Mouse (Mus musculus) lung, embryonic 16.5 days (tissue): ENCODE measurements around the gene Pex26. TPM values are rescaled to one million over a fixed set of nuclear protein-coding genes. Genes with fewer than 3 reads are reported as not detected.

Experiments
- ATAC-seq: fragments of 200-750 bp; cut with Nextera tagmentation; 2 replicates; pipeline ENCODE4 v1.8.0; 2017; ENCODE audit warnings: low read depth, mild to moderate bottlenecking, moderate library complexity
- H3K27ac ChIP-seq: fragments of 300-500 bp; sonication (generic); 2 replicates; pipeline ENCODE4 v1.5.1; 2014; ENCODE audit warnings: mild to moderate bottlenecking, control low read depth, low read length
- H3K27me3 ChIP-seq: fragments of 300-500 bp; sonication (generic); 2 replicates; pipeline ENCODE4 v1.6.1; 2014; ENCODE audit warnings: low read depth, low read length, mixed read lengths; ENCODE audit not compliant: control insufficient read depth, insufficient read depth
- H3K36me3 ChIP-seq: fragments of 300-500 bp; sonication (generic); 2 replicates; pipeline ENCODE4 v1.6.1; 2014; ENCODE audit warnings: low read length; ENCODE audit not compliant: control insufficient read depth, insufficient read depth
- H3K4me1 ChIP-seq: fragments of 300-500 bp; sonication (generic); replicated peaks from 2 replicates; pipeline ENCODE4 v1.6.1; 2014; ENCODE audit warnings: low read length, mixed read lengths; ENCODE audit not compliant: control insufficient read depth, insufficient read depth
- H3K4me2 ChIP-seq: fragments of 300-500 bp; sonication (generic); 2 replicates; pipeline ENCODE4 v1.6.1; 2014; ENCODE audit warnings: low read depth, low read length, control low read depth
- H3K4me3 ChIP-seq: fragments of 300-500 bp; sonication (generic); 2 replicates; pipeline ENCODE4 v1.5.1; 2014; ENCODE audit warnings: mild to moderate bottlenecking, low read length, control low read depth
- H3K9ac ChIP-seq: fragments of 300-500 bp; sonication (generic); 2 replicates; pipeline ENCODE4 v1.6.1; 2014; ENCODE audit warnings: low read length, control low read depth
- H3K9me3 ChIP-seq: fragments of 300-500 bp; sonication (generic); 2 replicates; pipeline ENCODE4 v1.6.1; 2016; ENCODE audit warnings: low read length; ENCODE audit not compliant: control insufficient read depth
- WGBS: fragments of 180-500 bp; shearing (Covaris S2); extraction: QIAGEN DNeasy Blood & Tissue Kit; methylation state at CpG from one replicate; pipeline ENCODE4 v1.1.7; 2014; 5-methylcytosine and 5-hydroxymethylcytosine counted together
- polyA plus RNA-seq: library from polyadenylated mRNA; unstranded; fragments of >200 nt; fragmentation: Nextera tagmentation; extraction: Ambion mirVana; gene quantifications from 2 replicates; pipeline ENCODE4 v1.2.1, GENCODE M21; 2015

The Pex26 gene
- polyA plus RNA-seq: 15.6 and 17.6 TPM in 2 replicates

DNA sequence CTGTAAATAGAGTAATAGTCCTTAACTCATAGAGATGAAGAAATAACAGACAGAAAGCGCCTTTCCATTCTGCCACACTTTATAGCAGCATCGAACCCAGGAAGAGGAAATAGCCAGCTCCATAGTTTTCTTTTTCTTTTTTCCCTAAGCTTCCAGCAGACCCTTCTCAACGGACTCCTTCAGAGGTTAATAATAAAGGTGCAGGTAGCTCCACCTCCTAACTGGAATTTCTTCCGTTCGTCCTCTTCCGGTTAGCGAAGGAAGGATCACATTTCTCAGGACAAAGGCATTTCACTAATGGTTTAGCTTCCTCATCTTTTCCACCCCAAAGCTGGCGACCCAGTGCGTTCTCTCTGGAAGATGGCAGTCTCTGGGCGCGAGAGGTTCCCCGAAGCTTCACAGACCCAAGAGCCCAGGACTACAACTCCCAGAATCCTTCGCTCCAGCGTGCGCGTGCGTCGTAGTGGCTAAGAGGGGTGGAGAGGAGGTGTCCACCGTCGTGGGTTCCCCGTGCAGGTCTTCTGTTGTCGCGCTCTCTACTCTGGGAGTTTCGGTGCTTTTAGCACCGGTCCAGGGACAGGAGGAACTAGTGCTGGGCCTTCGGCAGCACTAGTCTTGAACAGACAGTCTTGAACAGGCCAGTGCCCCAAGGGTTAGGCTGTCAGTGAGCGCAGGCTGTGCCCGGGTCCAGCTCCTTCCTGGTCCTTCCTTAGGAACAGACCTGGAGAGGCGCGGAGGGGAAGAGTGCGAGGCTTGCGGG, at the start of gene Pex26:
Gene Pex26, plus strand, starts transcription at position 254 of the 760 bp plus-strand sequence.
- Histone ChIP-seq H3K4me3 (peak within 1 kb of the TSS; percentile 77), H3K27ac (peak within 1 kb of the TSS; percentile 91), H3K4me1 (peaks cover 9% of the 10 kb centered on the region), H3K4me2 (peak within 1 kb of the TSS; percentile 61), H3K9me3 (no peaks in the 10 kb centered on the region), H3K9ac (peak within 1 kb of the TSS; percentile 79), H3K36me3 (peaks cover 5% of the 10 kb centered on the region; the same call in 1 of the 2 replicates), H3K27me3 (no peaks in the 10 kb centered on the region)
- ATAC-seq: peak; percentile 79
- WGBS: 1% methylated on average over 32 of the region's 32 CpGs

- 61% methylated on average over 3 of the region's 3 CpGs for WGBS
- Histone ChIP-seq H3K4me2 (no peak overlapping the region), H3K27me3 (peaks cover 30% of the 10 kb centered on the region), H3K27ac (no peak overlapping the region), H3K36me3 (no peaks in the 10 kb centered on the region), H3K9ac (no peak overlapping the region), H3K9me3 (no peaks in the 10 kb centered on the region), H3K4me1 (peaks cover 6% of the 10 kb centered on the region), H3K4me3 (no peak overlapping the region)
- ATAC-seq: no peak
These were observed 49.2 kb upstream of the Pex26 start for GRCm38 (mm10) chr6:121134249-121134648.

- Histone ChIP-seq H3K9me3 (no peaks in the 10 kb centered on the region), H3K4me1 (peaks cover 6% of the 10 kb centered on the region), H3K4me2 (no peak overlapping the region), H3K36me3 (no peaks in the 10 kb centered on the region), H3K9ac (no peak overlapping the region), H3K4me3 (no peak overlapping the region), H3K27me3 (peaks cover 27% of the 10 kb centered on the region), H3K27ac (no peak overlapping the region)
- ATAC-seq: no peak
- 58% methylated on average over 5 of the region's 5 CpGs for WGBS
These were observed 48.6 kb upstream of the Pex26 start for GRCm38 (mm10) chr6:121134884-121135283.

GRCm38 (mm10) chr6:121137222-121137621, 46.2 kb upstream of the Pex26 start:
- no peaks in the 10 kb centered on the region for H3K36me3 ChIP-seq
- WGBS: 59% methylated on average over 6 of the region's 6 CpGs
- H3K9me3 ChIP-seq: no peaks in the 10 kb centered on the region
- no peak overlapping the region for H3K4me3 ChIP-seq
- no peak overlapping the region for H3K9ac ChIP-seq
- no peak overlapping the region for H3K27ac ChIP-seq
- no peaks in the 10 kb centered on the region; the same call in 1 of the 2 replicates for H3K4me1 ChIP-seq
- H3K4me2 ChIP-seq: no peak overlapping the region
- H3K27me3 ChIP-seq: peaks cover 17% of the 10 kb centered on the region
- no peak for ATAC-seq

DNA sequence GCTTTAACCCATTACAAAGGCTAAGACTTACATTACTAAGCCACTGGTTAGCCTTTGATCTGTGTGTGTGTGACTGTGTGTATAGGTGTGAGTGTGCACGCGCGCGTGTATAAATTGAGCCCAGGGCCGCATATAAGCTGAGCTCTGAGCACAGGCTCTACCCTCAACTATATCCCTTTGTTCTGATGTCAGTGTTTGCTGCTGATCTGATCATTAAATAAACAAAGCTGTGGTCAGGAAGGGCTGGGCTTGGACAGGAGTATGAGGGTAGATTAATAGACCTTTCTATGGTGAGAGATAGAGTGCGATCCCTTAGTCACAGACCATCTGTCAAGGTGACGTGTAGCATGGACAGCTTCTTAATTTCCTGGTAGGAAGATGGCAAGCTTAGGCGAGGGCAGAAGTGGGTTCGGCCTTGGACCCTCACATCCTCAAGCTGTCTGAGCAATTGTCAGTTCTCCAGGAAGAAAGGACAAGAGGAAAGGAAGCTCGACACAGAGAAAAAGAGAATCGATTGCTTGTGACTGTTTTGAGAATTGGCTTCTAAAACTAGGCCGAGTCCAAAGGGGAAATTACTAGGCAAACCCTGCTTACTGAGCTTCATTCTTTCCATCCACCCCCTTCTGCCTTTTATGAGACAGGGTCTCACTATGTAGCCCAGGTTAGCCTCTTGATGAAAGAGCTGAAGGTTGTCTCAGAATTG, 45.0 kb upstream of the Pex26 start:
- H3K4me3 ChIP-seq: no peak overlapping the region
- no peak overlapping the region for H3K9ac ChIP-seq
- H3K36me3 ChIP-seq: no peaks in the 10 kb centered on the region
- no peak overlapping the region for H3K27ac ChIP-seq
- peaks cover 3% of the 10 kb centered on the region; the same call in 1 of the 2 replicates for H3K4me1 ChIP-seq
- peak; percentile 52 for ATAC-seq
- H3K9me3 ChIP-seq: no peaks in the 10 kb centered on the region
- peaks cover 20% of the 10 kb centered on the region; the same call in 1 of the 2 replicates for H3K27me3 ChIP-seq
- 50% methylated on average over 12 of the region's 12 CpGs for WGBS
- H3K4me2 ChIP-seq: no peak overlapping the region

DNA sequence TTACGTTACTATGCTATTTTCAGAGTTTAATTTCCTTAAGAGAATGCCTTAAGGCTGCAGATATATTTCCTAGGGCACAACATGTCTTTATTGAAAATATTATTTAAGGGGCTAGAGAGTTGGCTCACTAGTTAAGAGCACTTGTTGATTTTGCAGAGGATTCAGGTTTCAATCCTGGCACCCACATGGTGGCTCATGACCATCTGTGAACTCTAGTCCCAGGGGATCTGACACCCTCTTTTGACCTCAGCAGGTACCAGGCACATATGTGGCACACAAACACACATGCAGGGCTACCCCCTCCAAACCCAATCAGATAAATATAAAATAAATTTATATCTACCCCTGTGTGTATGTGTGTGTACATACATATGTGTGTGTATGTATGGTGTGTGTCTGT, 44.2 kb upstream of the Pex26 start:
- 91% methylated on average over 1 of the region's 1 CpGs for WGBS
- Histone ChIP-seq H3K4me3 (no peak overlapping the region), H3K27me3 (peaks cover 16% of the 10 kb centered on the region; the same call in 1 of the 2 replicates), H3K27ac (no peak overlapping the region), H3K4me1 (peaks cover 11% of the 10 kb centered on the region; the same call in 1 of the 2 replicates), H3K9me3 (no peaks in the 10 kb centered on the region), H3K9ac (no peak overlapping the region), H3K4me2 (no peak overlapping the region), H3K36me3 (no peaks in the 10 kb centered on the region)
- no peak for ATAC-seq

GRCm38 (mm10) chr6:121142298-121142697, 41.2 kb upstream of the Pex26 start:
- Histone ChIP-seq H3K9me3 (no peaks in the 10 kb centered on the region), H3K4me2 (no peak overlapping the region), H3K9ac (no peak overlapping the region), H3K36me3 (no peaks in the 10 kb centered on the region), H3K27me3 (peaks cover 17% of the 10 kb centered on the region; the same call in 1 of the 2 replicates), H3K4me3 (no peak overlapping the region), H3K4me1 (peaks cover 35% of the 10 kb centered on the region), H3K27ac (no peak overlapping the region)
- no peak for ATAC-seq
- WGBS: 70% methylated on average over 7 of the region's 7 CpGs

DNA sequence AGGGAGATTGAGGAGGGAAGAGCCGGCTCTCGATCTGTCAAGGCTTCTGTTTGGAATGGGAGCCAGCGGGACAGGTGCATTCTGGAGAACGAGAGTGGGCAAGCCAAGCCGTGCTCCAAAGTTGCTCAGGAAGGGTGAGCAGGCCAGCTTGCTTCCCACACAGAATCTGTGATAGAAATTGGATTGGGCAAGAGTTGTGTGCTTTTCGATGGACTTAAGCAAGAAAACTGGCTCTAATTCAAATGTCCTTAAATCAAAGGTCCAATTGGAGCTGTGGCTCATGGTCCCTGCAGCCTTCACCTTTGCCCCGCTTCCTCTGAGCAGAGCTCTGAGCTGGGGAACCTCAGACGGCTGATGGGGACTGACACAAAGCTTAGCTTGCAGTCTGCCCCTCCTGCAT, 40.0 kb upstream of the Pex26 start:
- Histone ChIP-seq H3K4me1 (peaks cover 45% of the 10 kb centered on the region), H3K36me3 (no peaks in the 10 kb centered on the region), H3K4me3 (no peak overlapping the region), H3K27ac (no peak overlapping the region), H3K9ac (no peak overlapping the region), H3K9me3 (no peaks in the 10 kb centered on the region), H3K27me3 (peaks cover 17% of the 10 kb centered on the region; the same call in 1 of the 2 replicates), H3K4me2 (no peak overlapping the region)
- WGBS: 68% methylated on average over 8 of the region's 8 CpGs
- ATAC-seq: no peak

- Histone ChIP-seq H3K4me1 (peaks cover 48% of the 10 kb centered on the region), H3K9me3 (no peaks in the 10 kb centered on the region), H3K27me3 (peaks cover 17% of the 10 kb centered on the region; the same call in 1 of the 2 replicates), H3K4me3 (no peak overlapping the region), H3K27ac (peak overlapping the region; percentile 49; the same call in 1 of the 2 replicates), H3K4me2 (no peak overlapping the region), H3K36me3 (no peaks in the 10 kb centered on the region), H3K9ac (no peak overlapping the region)
- 41% methylated on average over 4 of the region's 4 CpGs for WGBS
- peak; percentile 85 for ATAC-seq
These were observed 39.4 kb upstream of the Pex26 start for GRCm38 (mm10) chr6:121144066-121144465.
